Mouse (Mus musculus): ENCODE results near the gene Nyap2.

GRCm38 (mm10) chr1:81303389-81303788, 226.6 kb downstream of the Nyap2 start:
- TF ChIP-seq CTCF (conservative IDR thresholded peaks at IDR 0.05; ENCODE audit: low read length) (no peak), POU5F1 (IDR thresholded peaks at IDR 0.05; ENCODE audit: borderline replicate concordance, low read length) (no peak)

All from E14TG2a.4 (cell line).